Mouse (Mus musculus): ENCODE measurements around the gene Ndel1. TPM values are rescaled to one million over a fixed set of nuclear protein-coding genes. Genes with fewer than 3 reads are reported as not detected.

Ndel1 gene
- polyA plus RNA-seq, 1 experiment: not detected

DNA sequence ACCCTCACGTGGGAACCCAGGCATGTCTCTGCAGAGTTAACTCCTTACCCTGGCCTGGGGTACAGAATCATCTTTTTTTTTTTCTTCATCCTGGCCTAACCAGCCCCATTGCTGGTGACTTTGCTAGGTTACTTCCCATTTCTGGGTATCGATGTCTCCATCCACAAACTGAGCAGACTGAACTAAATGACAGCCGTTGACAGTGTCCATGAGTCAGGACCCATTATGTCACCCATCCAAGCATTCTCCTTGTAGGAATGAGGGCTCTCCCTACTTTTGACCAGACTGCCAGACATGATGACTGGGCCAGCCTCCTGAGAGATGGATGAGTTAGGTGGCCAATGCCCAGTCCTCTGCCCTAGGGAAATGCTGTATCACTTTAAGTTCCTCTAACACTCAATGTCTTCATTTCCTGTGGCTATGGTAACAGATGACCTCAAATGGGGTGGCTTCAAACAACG, 8.0 kb downstream of the Ndel1 start:
- 81% methylated on average over 4 of the region's 4 CpGs for WGBS
- no peak for TF ChIP-seq POLR2A (IDR thresholded peaks at IDR 0.05; ENCODE audit: insufficient read depth, low read depth, low read length)
- TF ChIP-seq CTCF (IDR thresholded peaks at IDR 0.05; ENCODE audit: insufficient read depth, low read depth, low read length): no peak
- Histone ChIP-seq H3K27ac (ENCODE audit: insufficient read depth, low read depth, low read length) (no peak overlapping the region), H3K4me1 (ENCODE audit: control insufficient read depth, insufficient read depth, low read length) (no peaks in the 10 kb centered on the region), H3K4me3 (ENCODE audit: insufficient read depth, low read depth, low read length) (no peak overlapping the region)

- no peak overlapping the region for H3K27ac ChIP-seq (ENCODE audit: insufficient read depth, low read depth, low read length)
- TF ChIP-seq POLR2A (IDR thresholded peaks at IDR 0.05; ENCODE audit: insufficient read depth, low read depth, low read length) (no peak), CTCF (IDR thresholded peaks at IDR 0.05; ENCODE audit: insufficient read depth, low read depth, low read length) (no peak)
- no peaks in the 10 kb centered on the region for H3K4me1 ChIP-seq (ENCODE audit: control insufficient read depth, insufficient read depth, low read length)
- 79% methylated on average over 2 of the region's 2 CpGs for WGBS
- H3K4me3 ChIP-seq (ENCODE audit: insufficient read depth, low read depth, low read length): no peak overlapping the region
Observed at GRCm38 (mm10) chr11:68862260-68862659, 9.4 kb downstream of the Ndel1 start.

DNA sequence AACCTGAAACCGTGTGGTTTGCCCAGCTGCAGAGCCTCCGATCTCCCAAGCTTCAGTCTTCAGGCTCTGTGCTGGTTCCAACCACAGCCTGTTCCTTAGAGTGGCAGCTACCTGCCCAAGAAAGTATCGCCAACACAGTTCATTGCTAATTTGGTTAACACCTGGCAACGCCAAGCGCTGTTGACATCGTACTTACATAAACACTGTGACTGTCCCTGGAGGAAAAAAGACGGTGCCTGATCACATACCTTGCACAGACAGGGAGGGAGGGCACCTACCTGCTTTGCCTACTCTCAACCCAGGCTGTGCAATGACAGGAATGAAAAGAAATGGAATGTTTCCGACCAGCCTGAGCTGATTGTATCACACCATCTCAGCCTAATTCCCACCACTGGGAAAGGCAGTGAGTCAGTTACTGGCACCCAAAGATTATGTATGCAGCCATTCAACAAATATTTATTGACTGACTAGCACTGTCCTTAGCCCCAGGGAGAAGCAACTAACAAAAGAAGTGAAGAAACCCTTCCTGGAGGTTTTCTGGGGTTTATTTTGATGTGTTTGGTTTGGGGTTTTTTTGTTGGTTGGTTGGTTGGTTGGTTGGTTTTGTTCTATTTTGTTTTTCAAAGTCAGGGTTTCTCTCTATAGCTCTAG, 11.6 kb downstream of the Ndel1 start:
- Histone ChIP-seq H3K27ac (ENCODE audit: insufficient read depth, low read depth, low read length) (no peak overlapping the region), H3K4me3 (ENCODE audit: insufficient read depth, low read depth, low read length) (no peak overlapping the region), H3K4me1 (ENCODE audit: control insufficient read depth, insufficient read depth, low read length) (no peaks in the 10 kb centered on the region)
- WGBS: 74% methylated on average over 8 of the region's 8 CpGs
- no peak for TF ChIP-seq POLR2A (IDR thresholded peaks at IDR 0.05; ENCODE audit: insufficient read depth, low read depth, low read length)
- TF ChIP-seq CTCF (IDR thresholded peaks at IDR 0.05; ENCODE audit: insufficient read depth, low read depth, low read length): no peak

- no peaks in the 10 kb centered on the region for H3K4me1 ChIP-seq (ENCODE audit: control insufficient read depth, insufficient read depth, low read length)
- 89% methylated on average over 3 of the region's 3 CpGs for WGBS
- TF ChIP-seq CTCF (IDR thresholded peaks at IDR 0.05; ENCODE audit: insufficient read depth, low read depth, low read length) (no peak), POLR2A (IDR thresholded peaks at IDR 0.05; ENCODE audit: insufficient read depth, low read depth, low read length) (no peak)
- no peak overlapping the region for H3K4me3 ChIP-seq (ENCODE audit: insufficient read depth, low read depth, low read length)
- no peak overlapping the region for H3K27ac ChIP-seq (ENCODE audit: insufficient read depth, low read depth, low read length)
Observed at GRCm38 (mm10) chr11:68857329-68857728, 14.3 kb downstream of the Ndel1 start.

GRCm38 (mm10) chr11:68854621-68855020, 17.0 kb downstream of the Ndel1 start:
- H3K4me3 ChIP-seq (ENCODE audit: insufficient read depth, low read depth, low read length): no peak overlapping the region
- WGBS: 94% methylated on average over 3 of the region's 3 CpGs
- no peak overlapping the region for H3K27ac ChIP-seq (ENCODE audit: insufficient read depth, low read depth, low read length)
- TF ChIP-seq POLR2A (IDR thresholded peaks at IDR 0.05; ENCODE audit: insufficient read depth, low read depth, low read length) (no peak), CTCF (IDR thresholded peaks at IDR 0.05; ENCODE audit: insufficient read depth, low read depth, low read length) (no peak)
- H3K4me1 ChIP-seq (ENCODE audit: control insufficient read depth, insufficient read depth, low read length): no peaks in the 10 kb centered on the region

DNA sequence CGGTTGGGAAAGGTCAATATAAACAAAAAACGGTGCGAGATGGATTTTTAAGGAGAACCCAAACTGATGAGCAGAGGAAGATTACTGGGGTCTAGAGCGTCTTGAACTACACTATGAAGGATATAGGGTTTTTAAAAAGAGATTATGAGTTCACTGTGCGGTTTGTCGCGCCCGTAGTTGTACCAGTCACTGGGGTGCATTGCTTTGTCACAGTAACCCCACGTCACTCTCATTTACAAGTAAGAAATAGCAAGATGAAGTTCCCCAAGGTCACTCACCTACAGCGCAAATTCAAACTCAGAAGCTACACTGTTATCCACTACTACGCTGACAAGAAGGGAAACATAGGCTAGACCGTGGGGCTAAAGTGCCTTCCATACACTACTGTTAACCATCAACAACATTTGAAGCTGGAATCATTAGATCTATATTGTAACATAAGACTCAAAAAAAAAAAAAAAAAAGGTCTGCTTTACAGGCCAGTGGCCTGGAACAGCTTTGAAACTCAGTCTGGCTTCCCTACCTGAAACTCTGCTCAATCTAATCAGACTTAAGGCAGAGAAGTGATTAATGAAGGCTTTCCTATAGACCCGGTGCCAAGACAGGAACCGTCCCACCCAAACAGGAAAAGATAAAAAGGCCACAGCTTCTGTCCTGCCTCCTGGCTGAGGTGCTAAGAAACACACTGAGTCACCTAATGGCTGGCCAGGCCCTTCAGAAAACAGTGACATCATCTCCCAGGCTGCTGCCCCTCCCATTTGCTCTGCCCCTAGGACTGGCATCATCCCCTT, 17.9 kb downstream of the Ndel1 start:
- 41% methylated on average over 14 of the region's 14 CpGs for WGBS
- H3K4me1 ChIP-seq (ENCODE audit: control insufficient read depth, insufficient read depth, low read length): no peaks in the 10 kb centered on the region
- no peak overlapping the region for H3K4me3 ChIP-seq (ENCODE audit: insufficient read depth, low read depth, low read length)
- TF ChIP-seq CTCF (IDR thresholded peaks at IDR 0.05; ENCODE audit: insufficient read depth, low read depth, low read length): no peak
- no peak for TF ChIP-seq POLR2A (IDR thresholded peaks at IDR 0.05; ENCODE audit: insufficient read depth, low read depth, low read length)
- H3K27ac ChIP-seq (ENCODE audit: insufficient read depth, low read depth, low read length): no peak overlapping the region

DNA sequence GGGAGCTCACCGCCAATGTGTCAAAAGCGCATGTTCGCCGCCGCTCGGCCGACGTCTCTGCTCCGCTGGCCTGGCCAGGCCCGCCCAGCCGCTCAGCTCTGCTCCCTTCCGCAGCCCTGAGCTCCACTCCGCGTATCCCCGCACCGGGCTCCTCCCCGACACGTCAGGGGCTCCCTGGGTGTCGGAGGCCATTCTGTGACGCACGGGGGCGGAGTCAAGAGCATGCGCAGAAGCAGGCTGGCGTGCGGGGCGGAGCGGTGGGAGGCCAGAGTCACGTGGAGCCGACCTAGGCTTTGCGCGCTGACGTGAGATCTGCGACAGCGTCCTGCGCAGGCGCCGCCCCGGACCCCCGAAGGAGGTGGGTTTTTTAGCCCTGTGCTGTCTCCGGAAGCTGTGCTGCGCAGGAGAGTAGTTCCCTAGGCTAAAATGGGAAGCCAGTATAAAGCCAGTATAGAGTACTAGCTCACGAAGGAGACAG, 18.7 kb downstream of the Ndel1 start:
- peak overlapping the region; percentile 79 for H3K4me3 ChIP-seq (ENCODE audit: insufficient read depth, low read depth, low read length)

GRCm38 (mm10) chr11:68852486-68852901, 19.2 kb downstream of the Ndel1 start:
- WGBS: under 1% methylated on average over 36 of the region's 36 CpGs

More for the DNA sequence above, 18.7 kb downstream of the Ndel1 start:
- TF ChIP-seq CTCF (IDR thresholded peaks at IDR 0.05; ENCODE audit: insufficient read depth, low read depth, low read length) (no peak), POLR2A (IDR thresholded peaks at IDR 0.05; ENCODE audit: insufficient read depth, low read depth, low read length) (peak; percentile 98)
- Histone ChIP-seq H3K27ac (ENCODE audit: insufficient read depth, low read depth, low read length) (peak overlapping the region; percentile 85), H3K4me1 (ENCODE audit: control insufficient read depth, insufficient read depth, low read length) (no peaks in the 10 kb centered on the region)
- WGBS: under 1% methylated on average over 42 of the region's 42 CpGs

More at GRCm38 (mm10) chr11:68852486-68852901, 19.2 kb downstream of the Ndel1 start:
- TF ChIP-seq CTCF (IDR thresholded peaks at IDR 0.05; ENCODE audit: insufficient read depth, low read depth, low read length): no peak
- no peak for TF ChIP-seq POLR2A (IDR thresholded peaks at IDR 0.05; ENCODE audit: insufficient read depth, low read depth, low read length)
- Histone ChIP-seq H3K4me3 (ENCODE audit: insufficient read depth, low read depth, low read length) (peak overlapping the region; percentile 79), H3K4me1 (ENCODE audit: control insufficient read depth, insufficient read depth, low read length) (no peaks in the 10 kb centered on the region), H3K27ac (ENCODE audit: insufficient read depth, low read depth, low read length) (peak overlapping the region; percentile 85)
